Mouse (Mus musculus) cerebellum, adult (tissue): ENCODE measurements around the gene Slc6a5.

Source experiments
- ATAC-seq: cut with Nextera tagmentation; 2 replicates; pipeline ENCODE4 v1.9.2; 2017; ENCODE audit warnings: mild to moderate bottlenecking, moderate library complexity, mixed read lengths; ENCODE audit not compliant: insufficient number of reproducible peaks, low FRiP score, low TSS enrichment

Gene Slc6a5

GRCm38 (mm10) chr7:49974841-49975440 is 65.0 kb downstream of the Slc6a5 start, which contains the start of gene Nell1:
Nell1 (plus strand) TSS chr7:49974864.
- no peak for ATAC-seq

- no peak for ATAC-seq
These were observed 65.6 kb downstream of the Slc6a5 start for GRCm38 (mm10) chr7:49975441-49976121.

- ATAC-seq = no peak
These were observed 71.7 kb downstream of the Slc6a5 start for GRCm38 (mm10) chr7:49981511-49982227.

GRCm38 (mm10) chr7:49984698-49985097 is 74.8 kb downstream of the Slc6a5 start:
- no peak for ATAC-seq

GRCm38 (mm10) chr7:49985947-49986346 is 76.0 kb downstream of the Slc6a5 start:
- no peak for ATAC-seq

GRCm38 (mm10) chr7:49999321-49999720 is 89.4 kb downstream of the Slc6a5 start:
- no peak for ATAC-seq

GRCm38 (mm10) chr7:50005268-50005667 is 95.3 kb downstream of the Slc6a5 start:
- no peak for ATAC-seq
